Mouse (Mus musculus): ENCODE measurements around the gene Acot5. TPM values are rescaled to one million over a fixed set of nuclear protein-coding genes. Genes with fewer than 3 reads are reported as not detected.
A peak's percentile ranks its signal among the peaks of the same experiment; 100 is the strongest.

Gene Acot5
- total RNA-seq, 2 experiments from 2014 or later, result 5.8 to 7.3 TPM

- intact Hi-C loops (cut with DNase I), result no loop called here
- Histone ChIP-seq H3K27ac (peak overlapping the region; percentile 84), H3K4me3 (peak overlapping the region; percentile 64)
- TF ChIP-seq CTCF (IDR thresholded peaks at IDR 0.05), result no peak
- DNase-seq (ENCODE audit: extremely low spot score in 1 of 2, low spot score in 2 of 2), result no peak
These were observed 32.3 kb downstream of the Acot5 start for GRCm38 (mm10) chr12:84101493-84101845.

GRCm38 (mm10) chr12:84107012-84107411, 37.9 kb downstream of the Acot5 start:
- H3K4me3 ChIP-seq, result no peak overlapping the region
- intact Hi-C loops (cut with DNase I), result no loop called here
- no peak for DNase-seq (ENCODE audit: extremely low spot score in 1 of 2, low spot score in 2 of 2)
- H3K27ac ChIP-seq, result no peak overlapping the region
- TF ChIP-seq CTCF (IDR thresholded peaks at IDR 0.05), result no peak

- intact Hi-C loops (cut with DNase I), result no loop called here
- no peak for TF ChIP-seq CTCF (IDR thresholded peaks at IDR 0.05)
- Histone ChIP-seq H3K27ac (no peak overlapping the region), H3K4me3 (no peak overlapping the region)
- DNase-seq (ENCODE audit: extremely low spot score in 1 of 2, low spot score in 2 of 2), result no peak
These were observed 38.6 kb downstream of the Acot5 start for GRCm38 (mm10) chr12:84107692-84108091.

- Histone ChIP-seq H3K4me3 (no peak overlapping the region), H3K27ac (no peak overlapping the region)
- TF ChIP-seq CTCF (IDR thresholded peaks at IDR 0.05), result peak; percentile 5; the same call in 1 of the 2 replicates
- intact Hi-C loops (cut with DNase I), result no loop called here
- no peak for DNase-seq (ENCODE audit: extremely low spot score in 1 of 2, low spot score in 2 of 2)
These were observed 40.8 kb downstream of the Acot5 start for GRCm38 (mm10) chr12:84109924-84110323.

- H3K27ac ChIP-seq, result no peak overlapping the region
- no peak for TF ChIP-seq CTCF (IDR thresholded peaks at IDR 0.05)
- no peak overlapping the region for H3K4me3 ChIP-seq
- intact Hi-C loops (cut with DNase I), result no loop called here
- DNase-seq (ENCODE audit: extremely low spot score in 1 of 2, low spot score in 2 of 2), result no peak
These were observed 41.7 kb downstream of the Acot5 start for GRCm38 (mm10) chr12:84110814-84111213.

- peak overlapping the region; percentile 50; the same call in 1 of the 2 replicates for H3K27ac ChIP-seq
- intact Hi-C loops (cut with DNase I), result no loop called here
- no peak for TF ChIP-seq CTCF (IDR thresholded peaks at IDR 0.05)
- peak overlapping the region; percentile 75 for H3K4me3 ChIP-seq
- DNase-seq (ENCODE audit: extremely low spot score in 1 of 2, low spot score in 2 of 2), result no peak
These were observed 44.6 kb downstream of the Acot5 start for GRCm38 (mm10) chr12:84113676-84114075.

- Histone ChIP-seq H3K27ac (peak within 1 kb of the TSS; percentile 56), H3K4me3 (peak within 1 kb of the TSS; percentile 75)
- peak; percentile 85 to 88 for DNase-seq (ENCODE audit: extremely low spot score in 1 of 2, low spot score in 2 of 2)
- no peak; the same call in 1 of the 2 replicates for TF ChIP-seq CTCF (IDR thresholded peaks at IDR 0.05)
- intact Hi-C loops (cut with DNase I), result no loop called here
These were observed 45.2 kb downstream of the Acot5 start, which contains the start of gene Dnal1 for GRCm38 (mm10) chr12:84114153-84114994. TSS of gene Dnal1 (plus strand) at chr12:84114366.

GRCm38 (mm10) chr12:84119584-84119983, 50.5 kb downstream of the Acot5 start:
- Histone ChIP-seq H3K4me3 (no peak overlapping the region), H3K27ac (no peak overlapping the region)
- no peak for DNase-seq (ENCODE audit: extremely low spot score in 1 of 2, low spot score in 2 of 2)
- intact Hi-C loops (cut with DNase I), result no loop called here
- TF ChIP-seq CTCF (IDR thresholded peaks at IDR 0.05), result no peak

Other genes starting within 250 kb of the Acot5 start
- 10 to 100 TPM; 70.0 to 81.1 TPM for gene Numb, start 147.4 kb upstream of the Acot5 start, total RNA-seq (2021)
- 10 to 100 TPM; 18.5 to 18.8 TPM for gene Riox1, start 118.7 kb upstream of the Acot5 start, total RNA-seq (2021)
- gene Heatr4, start 84.5 kb upstream of the Acot5 start, total RNA-seq (2021), result not detected
- gene Acot2, start 81.5 kb upstream of the Acot5 start, total RNA-seq (2021), result 10 to 100 TPM in 1 of 2 experiments, 1 to 10 TPM in 1; 9.5 to 10.4 TPM
- gene Acot1, start 59.8 kb upstream of the Acot5 start, total RNA-seq (2021), result 10 to 100 TPM; 12.8 to 13.3 TPM
- gene Acot4, start 30.9 kb upstream of the Acot5 start, total RNA-seq (2021), result 1 to 10 TPM; 2.3 to 2.9 TPM
- 1 to 10 TPM; 1.3 to 1.4 TPM for gene Gm49366, start 30.4 kb upstream of the Acot5 start, total RNA-seq (2021)
- gene Acot3, start 17.2 kb upstream of the Acot5 start, total RNA-seq (2021), result 1 to 10 TPM; 2.3 to 3.3 TPM
- gene Acot6, start 31.3 kb downstream of the Acot5 start, total RNA-seq (2021), result 1 to 10 TPM; 3.3 TPM
- gene Dnal1, start 45.0 kb downstream of the Acot5 start, total RNA-seq (2021), result 100 to 1,000 TPM in 1 of 2 experiments, 10 to 100 TPM in 1; 94.4 to 103 TPM
- 1 to 10 TPM; 4.8 to 5.1 TPM for gene Pnma1, start 79.2 kb downstream of the Acot5 start, total RNA-seq (2021)
- 10 to 100 TPM; 16.6 to 22.8 TPM for gene Elmsan1, start 149.6 kb downstream of the Acot5 start, total RNA-seq (2021)
- 10 to 100 TPM; 29.3 to 30.0 TPM for gene Ptgr2, start 215.9 kb downstream of the Acot5 start, total RNA-seq (2021)
- 10 to 100 TPM; 37.9 to 39.7 TPM for gene Zfp410, start 247.5 kb downstream of the Acot5 start, total RNA-seq (2021)

Measured in left cerebral cortex, adult 2 months (tissue).